Mouse (Mus musculus): ENCODE measurements at regions not wholly inside any gene's neighbourhood (a gene's known extent, or its start where the extent isn't known, plus 50 kb on each side); places are given as distances from the start of the nearest gene placed in this dataset.
A peak's percentile ranks its signal among the peaks of the same experiment; 100 is the strongest.

- DNase-seq = no peak
Observed at GRCm38 (mm10) chr1:69376923-69377706, 269.3 kb upstream of the Erbb4 start.

- no peak for DNase-seq
Observed at GRCm38 (mm10) chr1:69375246-69375645, 267.4 kb upstream of the Erbb4 start.

GRCm38 (mm10) chr1:69370078-69370477 lies 262.2 kb upstream of the Erbb4 start:
- DNase-seq = no peak

- peak; percentile 59 for DNase-seq
Observed at GRCm38 (mm10) chr1:69367531-69367930, 259.7 kb upstream of the Erbb4 start.

- DNase-seq = no peak
Observed at GRCm38 (mm10) chr1:69364069-69364468, 256.2 kb upstream of the Erbb4 start.

- DNase-seq = no peak
Observed at GRCm38 (mm10) chr1:69357548-69357947, 249.7 kb upstream of the Erbb4 start.

- DNase-seq = no peak
Observed at GRCm38 (mm10) chr1:69350417-69350816, 242.6 kb upstream of the Erbb4 start.

- DNase-seq = no peak
Observed at GRCm38 (mm10) chr1:69349826-69350225, 242.0 kb upstream of the Erbb4 start.

- DNase-seq = no peak
Observed at GRCm38 (mm10) chr1:69342100-69342499, 234.2 kb upstream of the Erbb4 start.

- DNase-seq = no peak
Observed at GRCm38 (mm10) chr1:69340481-69340880, 232.6 kb upstream of the Erbb4 start.

- no peak for DNase-seq
Observed at GRCm38 (mm10) chr1:69331418-69332254, 223.8 kb upstream of the Erbb4 start.

GRCm38 (mm10) chr1:69329399-69329798 lies 221.5 kb upstream of the Erbb4 start:
- DNase-seq = no peak

GRCm38 (mm10) chr1:69326711-69327110 lies 218.9 kb upstream of the Erbb4 start:
- no peak for DNase-seq

- DNase-seq = no peak
Observed at GRCm38 (mm10) chr1:69319526-69319925, 211.7 kb upstream of the Erbb4 start.

- DNase-seq = no peak
Observed at GRCm38 (mm10) chr1:69296816-69297215, 189.0 kb upstream of the Erbb4 start.

GRCm38 (mm10) chr1:69291329-69291728 lies 183.5 kb upstream of the Erbb4 start:
- DNase-seq = no peak

- no peak for DNase-seq
Observed at GRCm38 (mm10) chr1:69286374-69286773, 178.5 kb upstream of the Erbb4 start.

GRCm38 (mm10) chr1:69277428-69277827 lies 169.6 kb upstream of the Erbb4 start:
- no peak for DNase-seq

- DNase-seq = no peak
Observed at GRCm38 (mm10) chr1:69247691-69248090, 139.8 kb upstream of the Erbb4 start.

GRCm38 (mm10) chr1:69242289-69242909 lies 134.5 kb upstream of the Erbb4 start:
- no peak for DNase-seq

GRCm38 (mm10) chr1:69241502-69242214 lies 133.8 kb upstream of the Erbb4 start:
- DNase-seq = peak; percentile 75

GRCm38 (mm10) chr1:69227864-69228263 lies 120.0 kb upstream of the Erbb4 start:
- DNase-seq = peak; percentile 7

Measured in adrenal gland, postnatal 10 days (tissue).